Mouse (Mus musculus) kidney, adult 18-20 months (tissue): ENCODE data around the gene Ear14.

Experiments
- DNase-seq: peaks from one replicate; pipeline ENCODE4 v3.0.0; 2021

Gene Ear14

DNA sequence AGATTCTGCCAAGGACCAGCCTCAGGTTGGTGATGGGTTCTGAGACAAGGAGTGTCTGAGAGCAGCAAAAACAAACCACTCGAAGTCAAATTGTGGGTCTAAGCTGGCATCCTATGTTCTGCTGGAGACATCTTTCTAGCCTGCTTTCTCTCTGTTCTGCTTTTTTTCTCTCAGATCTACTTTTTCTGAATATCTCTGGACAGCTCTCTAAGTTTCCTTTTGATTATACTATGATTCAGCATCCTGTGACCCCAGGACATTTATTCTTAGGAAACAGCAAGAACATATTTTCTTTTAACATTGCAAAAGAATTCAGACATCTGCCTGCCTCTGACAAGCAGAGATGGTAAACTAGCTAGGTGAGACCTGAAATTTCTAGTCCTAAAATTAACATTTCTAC, 50.4 kb downstream of the Ear14 start:
- DNase-seq: no peak
